Mouse (Mus musculus) adrenal gland, postnatal 10 days (tissue): ENCODE data around the gene Cdon. TPM values are rescaled to one million over a fixed set of nuclear protein-coding genes. Genes with fewer than 3 reads are reported as not detected.
A peak's percentile ranks its signal among the peaks of the same experiment; 100 is the strongest.

Source experiments
- DNase-seq: peaks from one replicate; pipeline ENCODE4 v3.0.0; 2021; ENCODE audit warnings: mixed read lengths
- total RNA-seq, 2 experiments: library from RNA; stranded (reverse); gene quantifications; 2 replicates each; pipeline ENCODE4 v1.2.3; 2021

The Cdon gene
- total RNA-seq, 2 experiments from 2014 or later: 24.8 to 32.4 TPM

- DNase-seq: no peak
Observed at GRCm38 (mm10) chr9:35494937-35495336, 74.0 kb downstream of the Cdon start.

GRCm38 (mm10) chr9:35495471-35495870 lies 74.5 kb downstream of the Cdon start:
- DNase-seq: no peak

GRCm38 (mm10) chr9:35499946-35500345 lies 79.0 kb downstream of the Cdon start:
- DNase-seq: no peak

GRCm38 (mm10) chr9:35502361-35503000 lies 81.6 kb downstream of the Cdon start:
- no peak for DNase-seq

- peak; percentile 63 for DNase-seq
Observed at GRCm38 (mm10) chr9:35508234-35508633, 87.3 kb downstream of the Cdon start.

- no peak for DNase-seq
Observed at GRCm38 (mm10) chr9:35513900-35514299, 93.0 kb downstream of the Cdon start.

GRCm38 (mm10) chr9:35516182-35516581 lies 95.3 kb downstream of the Cdon start:
- DNase-seq: no peak

- DNase-seq: no peak
Observed at GRCm38 (mm10) chr9:35516711-35517110, 95.8 kb downstream of the Cdon start.

GRCm38 (mm10) chr9:35518169-35518568 lies 97.2 kb downstream of the Cdon start, which contains the start of gene Gm1113:
Gene Gm1113 (minus strand): TSS chr9:35518269.
- no peak for DNase-seq

GRCm38 (mm10) chr9:35520631-35521348 lies 99.9 kb downstream of the Cdon start:
- DNase-seq: no peak

- DNase-seq: no peak
Observed at GRCm38 (mm10) chr9:35522241-35522640, 101.3 kb downstream of the Cdon start.

GRCm38 (mm10) chr9:35522821-35523515 lies 102.0 kb downstream of the Cdon start:
- DNase-seq: peak; percentile 24

GRCm38 (mm10) chr9:35523541-35523940 lies 102.6 kb downstream of the Cdon start:
- DNase-seq: peak; percentile 42

GRCm38 (mm10) chr9:35523941-35524411 lies 103.0 kb downstream of the Cdon start:
- DNase-seq: peak; percentile 80

- DNase-seq: no peak
Observed at GRCm38 (mm10) chr9:35529141-35529540, 108.2 kb downstream of the Cdon start.

GRCm38 (mm10) chr9:35529796-35530195 lies 108.9 kb downstream of the Cdon start:
- no peak for DNase-seq

- DNase-seq: no peak
Observed at GRCm38 (mm10) chr9:35533266-35533665, 112.3 kb downstream of the Cdon start.

- peak; percentile 49 for DNase-seq
Observed at GRCm38 (mm10) chr9:35535110-35535509, 114.2 kb downstream of the Cdon start.

- no peak for DNase-seq
Observed at GRCm38 (mm10) chr9:35535876-35536275, 114.9 kb downstream of the Cdon start.

- no peak for DNase-seq
Observed at GRCm38 (mm10) chr9:35539001-35539750, 118.2 kb downstream of the Cdon start.

GRCm38 (mm10) chr9:35541024-35541423 lies 120.1 kb downstream of the Cdon start:
- DNase-seq: no peak

- DNase-seq: peak; percentile 90
Observed at GRCm38 (mm10) chr9:35541488-35541887, 120.6 kb downstream of the Cdon start.
